Mouse (Mus musculus): Measurements from ENCODE around the gene Gm16867. TPM values are rescaled to one million over a fixed set of nuclear protein-coding genes. Genes with fewer than 3 reads are reported as not detected.
"Not testable (repeated sequence)": the region's sequence is repeated elsewhere in the genome, so short reads cannot be mapped to it uniquely, and the experiment has no call there.

Gm16867 gene
- total and polyA plus RNA-seq, 2 experiments from 2014 or later: not detected

DNA sequence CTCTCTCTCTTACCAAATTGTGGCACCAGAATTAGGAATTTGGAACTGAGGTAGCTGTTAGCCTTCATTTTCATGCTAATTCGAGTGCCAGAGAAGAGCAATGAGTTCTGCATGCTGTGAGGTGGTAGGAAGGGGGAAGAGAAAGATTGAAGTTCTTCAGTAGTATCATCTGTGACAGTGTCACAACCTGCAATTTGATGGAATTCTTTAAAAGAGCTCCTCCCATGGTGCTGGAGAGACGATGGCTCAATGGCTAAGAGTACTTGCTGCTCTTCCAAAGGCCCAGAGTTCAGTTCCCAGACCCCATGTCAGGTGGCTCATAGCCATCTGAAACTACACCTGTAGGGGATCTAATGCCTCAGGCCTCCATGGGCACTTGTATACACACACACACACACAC, 9.3 kb upstream of the Gm16867 start, which contains the start of gene Gm27179:
TSS of gene Gm27179 (minus strand) at position 101 of the 400 bp plus-strand sequence.
- not testable (repeated sequence) for H3K4me3 ChIP-seq (ENCODE audit: low read length); H3K36me3 ChIP-seq (ENCODE audit: insufficient read depth, low read length); H3K9me3 ChIP-seq (ENCODE audit: low read length); ATAC-seq; H3K27ac ChIP-seq; H3K9ac ChIP-seq (replicated peaks; ENCODE audit: low read length); H3K27me3 ChIP-seq (ENCODE audit: insufficient read depth, low read length); H3K4me1 ChIP-seq (ENCODE audit: insufficient read depth, low read length); DNase-seq (ENCODE audit: low spot score); H3K4me2 ChIP-seq (ENCODE audit: low read depth, low read length)
- no CpG with 5 or more reads among the region's 2 CpGs for WGBS

DNA sequence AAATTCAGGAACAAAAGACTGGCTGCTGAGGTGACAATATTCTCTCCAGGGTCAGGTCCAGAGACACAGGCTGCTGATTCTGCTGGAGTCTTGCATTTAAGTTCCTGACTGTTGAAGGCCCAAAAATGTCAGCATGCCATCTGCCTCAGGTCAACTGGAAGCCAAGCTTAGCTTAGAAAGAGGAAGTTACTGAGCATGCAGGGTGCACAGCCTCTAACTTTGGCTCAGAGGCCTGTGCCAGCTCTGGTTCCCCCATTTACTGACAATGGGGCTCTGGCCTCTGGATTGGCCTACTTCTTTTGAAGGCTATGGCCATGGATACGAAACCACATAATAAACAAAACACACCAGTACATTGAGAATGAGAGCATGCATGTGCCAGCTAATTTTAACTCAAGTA, 3.8 kb upstream of the Gm16867 start:
- H3K9me3 ChIP-seq (ENCODE audit: low read length); ATAC-seq: not testable (repeated sequence)
- WGBS: no CpG with 5 or more reads among the region's 1 CpGs

DNA sequence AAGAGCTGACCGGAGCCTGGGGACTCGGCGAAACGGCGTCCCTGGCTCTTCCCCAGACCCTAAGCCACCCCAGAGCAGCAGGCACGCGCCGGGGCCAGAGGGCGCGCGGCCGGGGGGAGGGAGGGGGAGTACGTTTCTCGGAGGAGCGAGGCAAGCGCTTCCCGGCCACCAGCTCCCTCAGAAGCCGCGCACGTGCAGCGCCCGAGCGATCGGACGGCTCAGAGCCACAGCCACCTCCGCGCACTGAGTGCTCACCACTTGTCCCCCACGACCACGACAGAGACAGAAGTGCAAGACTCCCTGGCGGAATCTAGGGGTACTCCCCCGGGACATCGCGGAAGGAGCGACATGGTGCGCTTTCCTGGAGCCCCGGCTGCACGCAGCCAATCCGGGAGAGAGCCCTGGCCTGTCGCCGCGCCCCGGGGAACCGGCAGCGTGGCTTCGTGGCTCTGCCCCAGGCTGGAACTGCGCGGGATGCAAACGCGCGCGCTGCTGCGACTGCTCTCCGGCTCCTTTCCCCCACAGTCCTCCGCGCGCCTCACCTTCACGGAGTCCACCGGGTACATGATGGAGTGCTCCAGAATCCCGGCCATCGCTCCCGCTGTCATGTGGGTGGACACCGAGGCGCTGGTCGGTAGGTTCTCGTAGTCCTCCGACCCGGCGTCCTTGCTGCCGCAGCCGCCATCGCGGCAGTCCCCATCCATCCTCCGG, 567 bp downstream of the Gm16867 start:
- DNase-seq (ENCODE audit: low spot score); H3K4me2 ChIP-seq (ENCODE audit: low read depth, low read length); H3K9me3 ChIP-seq (ENCODE audit: low read length); H3K27me3 ChIP-seq (ENCODE audit: insufficient read depth, low read length); H3K9ac ChIP-seq (replicated peaks; ENCODE audit: low read length); H3K27ac ChIP-seq; H3K4me3 ChIP-seq (ENCODE audit: low read length); H3K4me1 ChIP-seq (ENCODE audit: insufficient read depth, low read length); H3K36me3 ChIP-seq (ENCODE audit: insufficient read depth, low read length): not testable (repeated sequence)
- WGBS: no CpG with 5 or more reads among the region's 73 CpGs
- ATAC-seq: peak; percentile 68; the same call in 1 of the 2 replicates

More for the DNA sequence above, 3.8 kb upstream of the Gm16867 start:
- not testable (repeated sequence) for DNase-seq (ENCODE audit: low spot score); H3K27me3 ChIP-seq (ENCODE audit: insufficient read depth, low read length); H3K4me2 ChIP-seq (ENCODE audit: low read depth, low read length); H3K4me3 ChIP-seq (ENCODE audit: low read length); H3K36me3 ChIP-seq (ENCODE audit: insufficient read depth, low read length); H3K27ac ChIP-seq; H3K9ac ChIP-seq (replicated peaks; ENCODE audit: low read length); H3K4me1 ChIP-seq (ENCODE audit: insufficient read depth, low read length)

DNA sequence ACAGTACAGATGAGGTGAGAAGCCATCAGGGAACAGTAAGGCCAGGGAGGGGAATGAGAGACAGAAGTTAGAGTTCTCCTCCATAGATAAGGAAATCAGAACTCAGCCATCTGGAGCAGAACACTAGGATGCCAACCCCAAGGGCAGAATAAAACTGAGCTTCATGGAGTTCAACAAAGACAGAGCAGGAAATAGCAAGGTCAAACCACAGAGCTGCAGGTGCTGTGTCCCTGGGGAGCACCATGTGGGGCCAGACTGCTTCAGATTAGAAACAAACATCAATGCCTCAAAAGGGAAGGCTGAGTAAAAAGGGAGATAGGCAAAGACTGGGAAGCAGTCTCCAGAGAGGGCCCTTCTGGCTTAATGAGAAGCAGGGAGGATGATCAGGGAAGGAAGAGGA, 6.9 kb downstream of the Gm16867 start:
- H3K4me2 ChIP-seq (ENCODE audit: low read depth, low read length); H3K9ac ChIP-seq (replicated peaks; ENCODE audit: low read length); H3K4me1 ChIP-seq (ENCODE audit: insufficient read depth, low read length); H3K27ac ChIP-seq; H3K36me3 ChIP-seq (ENCODE audit: insufficient read depth, low read length); H3K27me3 ChIP-seq (ENCODE audit: insufficient read depth, low read length); DNase-seq (ENCODE audit: low spot score); H3K4me3 ChIP-seq (ENCODE audit: low read length); ATAC-seq; H3K9me3 ChIP-seq (ENCODE audit: low read length): not testable (repeated sequence)

DNA sequence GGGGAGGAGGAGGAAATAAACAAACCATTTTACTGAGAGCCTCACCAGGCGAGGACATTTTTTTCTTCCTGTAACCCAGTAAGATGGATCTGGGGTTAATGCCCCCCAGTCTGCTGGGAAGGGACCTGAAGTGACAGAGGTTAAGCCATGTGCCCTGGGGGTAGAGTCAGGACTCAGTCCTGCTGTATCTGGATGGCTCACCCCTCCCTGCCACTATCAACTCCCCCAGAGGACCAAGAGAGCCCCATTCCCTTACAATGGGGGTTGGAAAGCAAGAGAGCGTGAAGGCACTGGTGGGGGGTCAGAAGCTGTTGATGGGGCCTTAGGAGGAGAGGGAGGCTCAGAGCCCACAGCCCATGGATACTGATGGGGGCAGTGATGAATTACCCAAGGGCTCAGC, 8.2 kb downstream of the Gm16867 start:
- H3K4me1 ChIP-seq (ENCODE audit: insufficient read depth, low read length); DNase-seq (ENCODE audit: low spot score); H3K4me3 ChIP-seq (ENCODE audit: low read length); H3K9ac ChIP-seq (replicated peaks; ENCODE audit: low read length); H3K9me3 ChIP-seq (ENCODE audit: low read length); H3K4me2 ChIP-seq (ENCODE audit: low read depth, low read length); H3K36me3 ChIP-seq (ENCODE audit: insufficient read depth, low read length); H3K27me3 ChIP-seq (ENCODE audit: insufficient read depth, low read length); ATAC-seq; H3K27ac ChIP-seq: not testable (repeated sequence)
- WGBS: no CpG with 5 or more reads among the region's 2 CpGs

DNA sequence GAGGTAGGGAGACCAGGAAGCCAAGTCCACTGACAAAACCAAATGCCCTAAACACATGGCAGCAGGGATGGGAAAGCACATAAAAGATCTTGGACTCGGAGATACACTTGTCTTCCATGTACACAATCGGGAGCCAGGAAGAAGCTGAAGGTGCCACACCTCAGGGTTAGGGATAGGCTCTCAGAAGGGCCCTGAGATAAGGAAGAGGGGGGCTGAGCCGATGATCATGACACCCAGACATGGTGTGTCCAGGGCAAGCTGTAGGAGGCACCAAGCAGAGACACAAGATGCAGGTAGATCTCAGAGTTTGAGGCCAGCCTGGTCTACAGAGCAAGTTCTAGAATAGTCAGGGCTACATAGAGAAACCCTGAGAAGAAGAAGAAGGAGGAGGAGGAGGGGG, 8.6 kb downstream of the Gm16867 start:
- not testable (repeated sequence) for H3K4me1 ChIP-seq (ENCODE audit: insufficient read depth, low read length); H3K27me3 ChIP-seq (ENCODE audit: insufficient read depth, low read length); H3K9me3 ChIP-seq (ENCODE audit: low read length); H3K36me3 ChIP-seq (ENCODE audit: insufficient read depth, low read length); ATAC-seq; DNase-seq (ENCODE audit: low spot score); H3K9ac ChIP-seq (replicated peaks; ENCODE audit: low read length); H3K4me3 ChIP-seq (ENCODE audit: low read length); H3K4me2 ChIP-seq (ENCODE audit: low read depth, low read length); H3K27ac ChIP-seq
- WGBS: no CpG with 5 or more reads among the region's 3 CpGs

DNA sequence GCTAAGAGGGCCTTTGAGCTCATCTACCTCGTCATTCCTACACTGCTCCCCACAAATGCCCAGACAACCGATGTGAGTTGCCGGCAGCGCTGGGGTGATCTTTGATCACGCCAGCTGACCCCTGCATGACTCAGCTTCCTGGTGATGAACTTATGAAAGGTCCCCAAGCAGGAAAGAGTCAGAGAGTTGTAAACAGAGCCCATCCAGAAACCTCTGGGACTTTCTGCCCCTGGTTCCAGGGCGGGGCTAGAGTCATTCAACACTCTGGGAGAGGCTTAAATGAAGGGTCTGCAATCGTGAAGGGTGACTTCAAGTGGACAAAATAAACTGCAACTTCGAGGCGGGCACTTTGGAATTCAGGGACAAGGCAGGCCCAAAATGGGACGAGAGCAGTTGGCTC, 15.2 kb downstream of the Gm16867 start:
- H3K4me3 ChIP-seq (ENCODE audit: low read length); H3K9ac ChIP-seq (replicated peaks; ENCODE audit: low read length); H3K9me3 ChIP-seq (ENCODE audit: low read length); H3K36me3 ChIP-seq (ENCODE audit: insufficient read depth, low read length); ATAC-seq; DNase-seq (ENCODE audit: low spot score); H3K4me2 ChIP-seq (ENCODE audit: low read depth, low read length); H3K27me3 ChIP-seq (ENCODE audit: insufficient read depth, low read length); H3K27ac ChIP-seq; H3K4me1 ChIP-seq (ENCODE audit: insufficient read depth, low read length): not testable (repeated sequence)
- no CpG with 5 or more reads among the region's 10 CpGs for WGBS

DNA sequence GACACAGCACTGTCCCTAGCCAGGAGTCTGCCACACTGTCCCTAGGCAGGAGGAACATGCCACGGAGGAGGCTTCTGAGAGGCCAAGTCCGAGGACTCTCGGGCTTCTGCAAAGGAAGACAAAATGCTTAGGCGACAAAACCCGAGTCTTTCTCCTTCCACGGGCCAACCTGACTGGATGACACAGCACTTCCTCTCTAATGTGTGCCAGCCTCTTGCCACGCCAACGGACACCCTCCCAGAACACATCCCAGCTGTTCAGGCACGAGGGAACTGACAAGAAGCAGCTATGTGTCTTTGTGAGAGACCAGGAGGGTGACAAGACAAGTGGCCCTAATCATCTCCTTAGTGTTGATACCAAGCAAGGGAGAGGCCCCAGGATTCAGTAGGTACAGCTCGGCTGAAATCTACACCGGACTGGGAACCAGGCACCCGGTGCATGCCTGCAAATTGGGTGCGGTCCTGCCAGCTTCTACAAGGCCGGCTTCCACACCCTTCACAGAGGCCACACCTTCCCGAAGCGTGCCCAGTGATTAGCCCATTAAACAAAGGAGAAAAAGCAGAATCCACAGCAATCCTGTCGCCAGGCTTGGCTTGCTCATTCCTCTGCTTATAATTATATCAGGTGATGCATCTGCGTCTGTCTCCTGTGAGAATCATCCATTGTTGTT, 17.6 kb downstream of the Gm16867 start:
- not testable (repeated sequence) for DNase-seq (ENCODE audit: low spot score); ATAC-seq; H3K4me3 ChIP-seq (ENCODE audit: low read length); H3K9ac ChIP-seq (replicated peaks; ENCODE audit: low read length); H3K36me3 ChIP-seq (ENCODE audit: insufficient read depth, low read length); H3K27ac ChIP-seq; H3K27me3 ChIP-seq (ENCODE audit: insufficient read depth, low read length); H3K4me1 ChIP-seq (ENCODE audit: insufficient read depth, low read length); H3K9me3 ChIP-seq (ENCODE audit: low read length); H3K4me2 ChIP-seq (ENCODE audit: low read depth, low read length)
- WGBS: no CpG with 5 or more reads among the region's 18 CpGs

GRCm38 (mm10) chr14:69473941-69474646, 29.1 kb downstream of the Gm16867 start:
- not testable (repeated sequence) for H3K4me1 ChIP-seq (ENCODE audit: insufficient read depth, low read length); H3K4me3 ChIP-seq (ENCODE audit: low read length); H3K9ac ChIP-seq (replicated peaks; ENCODE audit: low read length); H3K9me3 ChIP-seq (ENCODE audit: low read length); H3K27ac ChIP-seq; H3K36me3 ChIP-seq (ENCODE audit: insufficient read depth, low read length); H3K4me2 ChIP-seq (ENCODE audit: low read depth, low read length); DNase-seq (ENCODE audit: low spot score); ATAC-seq; H3K27me3 ChIP-seq (ENCODE audit: insufficient read depth, low read length)
- no CpG with 5 or more reads among the region's 11 CpGs for WGBS

DNA sequence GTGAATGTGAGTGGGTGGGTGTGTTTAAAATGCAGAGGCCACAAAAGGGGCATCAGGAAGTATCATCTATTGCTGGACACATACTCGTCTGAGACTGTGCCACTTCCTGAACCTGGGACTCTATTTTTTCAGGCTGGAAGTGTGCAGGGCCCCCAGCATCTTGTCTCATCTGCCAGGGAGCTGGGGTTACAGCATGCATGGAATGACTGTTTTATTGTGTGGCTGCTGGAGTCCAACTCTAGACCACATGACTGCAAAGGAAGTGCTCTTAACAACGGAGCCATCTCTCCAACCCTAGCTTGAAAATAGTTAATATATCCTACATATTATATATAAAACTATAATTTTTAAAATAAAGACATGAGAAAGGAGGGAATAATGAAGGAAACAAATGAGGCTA, 29.8 kb downstream of the Gm16867 start:
- not testable (repeated sequence) for H3K27me3 ChIP-seq (ENCODE audit: insufficient read depth, low read length); H3K27ac ChIP-seq; H3K4me1 ChIP-seq (ENCODE audit: insufficient read depth, low read length); DNase-seq (ENCODE audit: low spot score); ATAC-seq; H3K4me2 ChIP-seq (ENCODE audit: low read depth, low read length); H3K9ac ChIP-seq (replicated peaks; ENCODE audit: low read length); H3K36me3 ChIP-seq (ENCODE audit: insufficient read depth, low read length); H3K4me3 ChIP-seq (ENCODE audit: low read length); H3K9me3 ChIP-seq (ENCODE audit: low read length)
- no CpG with 5 or more reads among the region's 2 CpGs for WGBS

Data from hindbrain, postnatal 0 days (tissue).